Mouse (Mus musculus): ENCODE results near the gene Wdr5.

The Wdr5 gene

GRCm38 (mm10) chr2:27514639-27515328 is at the start of gene Wdr5:
Wdr5 (plus strand) TSS chr2:27515157.
- peak; percentile 93 for DNase-seq (ENCODE audit: low spot score)

- no peak for DNase-seq (ENCODE audit: low spot score)
Measured at GRCm38 (mm10) chr2:27469292-27469990, 45.5 kb upstream of the Wdr5 start.

GRCm38 (mm10) chr2:27469991-27470355 is 45.0 kb upstream of the Wdr5 start:
- DNase-seq (ENCODE audit: low spot score): no peak

GRCm38 (mm10) chr2:27470535-27470934 is 44.4 kb upstream of the Wdr5 start:
- DNase-seq (ENCODE audit: low spot score): no peak

- no peak for DNase-seq (ENCODE audit: low spot score)
Measured at GRCm38 (mm10) chr2:27471170-27471584, 43.8 kb upstream of the Wdr5 start.

GRCm38 (mm10) chr2:27473061-27473765 is 41.7 kb upstream of the Wdr5 start:
- DNase-seq (ENCODE audit: low spot score): no peak

GRCm38 (mm10) chr2:27473911-27474310 is 41.0 kb upstream of the Wdr5 start:
- DNase-seq (ENCODE audit: low spot score): no peak

- no peak for DNase-seq (ENCODE audit: low spot score)
Measured at GRCm38 (mm10) chr2:27474621-27475484, 40.1 kb upstream of the Wdr5 start.

GRCm38 (mm10) chr2:27475495-27476302 is 39.3 kb upstream of the Wdr5 start:
- peak; percentile 93 for DNase-seq (ENCODE audit: low spot score)

GRCm38 (mm10) chr2:27476303-27477192 is 38.4 kb upstream of the Wdr5 start:
- DNase-seq (ENCODE audit: low spot score): no peak

GRCm38 (mm10) chr2:27479821-27480220 is 35.1 kb upstream of the Wdr5 start:
- no peak for DNase-seq (ENCODE audit: low spot score)

- no peak for DNase-seq (ENCODE audit: low spot score)
Measured at GRCm38 (mm10) chr2:27480367-27480766, 34.6 kb upstream of the Wdr5 start.

GRCm38 (mm10) chr2:27482265-27482861 is 32.6 kb upstream of the Wdr5 start:
- no peak for DNase-seq (ENCODE audit: low spot score)

- DNase-seq (ENCODE audit: low spot score): no peak
Measured at GRCm38 (mm10) chr2:27486725-27487124, 28.2 kb upstream of the Wdr5 start.

- no peak for DNase-seq (ENCODE audit: low spot score)
Measured at GRCm38 (mm10) chr2:27487336-27488049, 27.5 kb upstream of the Wdr5 start.

- no peak for DNase-seq (ENCODE audit: low spot score)
Measured at GRCm38 (mm10) chr2:27488362-27488761, 26.6 kb upstream of the Wdr5 start.

GRCm38 (mm10) chr2:27490939-27491338 is 24.0 kb upstream of the Wdr5 start:
- DNase-seq (ENCODE audit: low spot score): no peak

- DNase-seq (ENCODE audit: low spot score): no peak
Measured at GRCm38 (mm10) chr2:27493971-27494370, 21.0 kb upstream of the Wdr5 start.

- DNase-seq (ENCODE audit: low spot score): no peak
Measured at GRCm38 (mm10) chr2:27496391-27497028, 18.4 kb upstream of the Wdr5 start.

Measured in layer of hippocampus, adult 11-12 months (tissue).